Mouse (Mus musculus) lung, embryonic 16.5 days (tissue): ENCODE data around the gene Sfxn1. TPM values are rescaled to one million over a fixed set of nuclear protein-coding genes. Genes with fewer than 3 reads are reported as not detected.
A peak's percentile ranks its signal among the peaks of the same experiment; 100 is the strongest.

Experiments used
- ATAC-seq: fragments of 200-750 bp; cut with Nextera tagmentation; 2 replicates; pipeline ENCODE4 v1.8.0; 2017; ENCODE audit warnings: low read depth, mild to moderate bottlenecking, moderate library complexity
- H3K27ac ChIP-seq: fragments of 300-500 bp; sonication (generic); 2 replicates; pipeline ENCODE4 v1.5.1; 2014; ENCODE audit warnings: mild to moderate bottlenecking, control low read depth, low read length
- H3K27me3 ChIP-seq: fragments of 300-500 bp; sonication (generic); 2 replicates; pipeline ENCODE4 v1.6.1; 2014; ENCODE audit warnings: low read depth, low read length, mixed read lengths; ENCODE audit not compliant: control insufficient read depth, insufficient read depth
- H3K36me3 ChIP-seq: fragments of 300-500 bp; sonication (generic); 2 replicates; pipeline ENCODE4 v1.6.1; 2014; ENCODE audit warnings: low read length; ENCODE audit not compliant: control insufficient read depth, insufficient read depth
- H3K4me1 ChIP-seq: fragments of 300-500 bp; sonication (generic); replicated peaks from 2 replicates; pipeline ENCODE4 v1.6.1; 2014; ENCODE audit warnings: low read length, mixed read lengths; ENCODE audit not compliant: control insufficient read depth, insufficient read depth
- H3K4me2 ChIP-seq: fragments of 300-500 bp; sonication (generic); 2 replicates; pipeline ENCODE4 v1.6.1; 2014; ENCODE audit warnings: low read depth, low read length, control low read depth
- H3K4me3 ChIP-seq: fragments of 300-500 bp; sonication (generic); 2 replicates; pipeline ENCODE4 v1.5.1; 2014; ENCODE audit warnings: mild to moderate bottlenecking, low read length, control low read depth
- H3K9ac ChIP-seq: fragments of 300-500 bp; sonication (generic); 2 replicates; pipeline ENCODE4 v1.6.1; 2014; ENCODE audit warnings: low read length, control low read depth
- H3K9me3 ChIP-seq: fragments of 300-500 bp; sonication (generic); 2 replicates; pipeline ENCODE4 v1.6.1; 2016; ENCODE audit warnings: low read length; ENCODE audit not compliant: control insufficient read depth
- WGBS: fragments of 180-500 bp; shearing (Covaris S2); extraction: QIAGEN DNeasy Blood & Tissue Kit; methylation state at CpG from one replicate; pipeline ENCODE4 v1.1.7; 2014; 5-methylcytosine and 5-hydroxymethylcytosine counted together
- polyA plus RNA-seq: library from polyadenylated mRNA; unstranded; fragments of >200 nt; fragmentation: Nextera tagmentation; extraction: Ambion mirVana; gene quantifications from 2 replicates; pipeline ENCODE4 v1.2.1, GENCODE M21; 2015

Sfxn1 gene
- polyA plus RNA-seq, 1 experiment from 2014 or later, result 54.0 TPM

GRCm38 (mm10) chr13:54084826-54085225 lies 13.2 kb downstream of the Sfxn1 start:
- no peak overlapping the region for H3K4me3 ChIP-seq
- peaks cover 24% of the 10 kb centered on the region for H3K36me3 ChIP-seq
- peak; percentile 58 for ATAC-seq
- WGBS, result 58% methylated on average over 5 of the region's 5 CpGs
- no peak overlapping the region for H3K27ac ChIP-seq
- H3K27me3 ChIP-seq, result no peaks in the 10 kb centered on the region
- H3K9ac ChIP-seq, result no peak overlapping the region
- H3K4me1 ChIP-seq, result peaks cover 3% of the 10 kb centered on the region; the same call in 1 of the 2 replicates
- H3K9me3 ChIP-seq, result no peaks in the 10 kb centered on the region
- no peak overlapping the region for H3K4me2 ChIP-seq

- Histone ChIP-seq H3K4me2 (no peak overlapping the region), H3K4me1 (peaks cover under 1% of the 10 kb centered on the region; the same call in 1 of the 2 replicates), H3K36me3 (peaks cover 25% of the 10 kb centered on the region), H3K9me3 (no peaks in the 10 kb centered on the region), H3K9ac (no peak overlapping the region), H3K27me3 (no peaks in the 10 kb centered on the region), H3K27ac (no peak overlapping the region), H3K4me3 (no peak overlapping the region)
- no peak for ATAC-seq
- 89% methylated on average over 18 of the region's 18 CpGs for WGBS
Measured at GRCm38 (mm10) chr13:54085266-54085665, 13.6 kb downstream of the Sfxn1 start.

GRCm38 (mm10) chr13:54091719-54092118 lies 20.1 kb downstream of the Sfxn1 start:
- peaks cover 42% of the 10 kb centered on the region for H3K36me3 ChIP-seq
- no peak overlapping the region for H3K4me3 ChIP-seq
- H3K27me3 ChIP-seq, result no peaks in the 10 kb centered on the region
- H3K9me3 ChIP-seq, result no peaks in the 10 kb centered on the region
- H3K27ac ChIP-seq, result no peak overlapping the region
- no peak overlapping the region for H3K9ac ChIP-seq
- no peak overlapping the region for H3K4me2 ChIP-seq
- no peaks in the 10 kb centered on the region for H3K4me1 ChIP-seq
- WGBS, result 76% methylated on average over 6 of the region's 6 CpGs
- no peak for ATAC-seq

GRCm38 (mm10) chr13:54094349-54094748 lies 22.7 kb downstream of the Sfxn1 start:
- no peaks in the 10 kb centered on the region for H3K27me3 ChIP-seq
- no peak for ATAC-seq
- H3K36me3 ChIP-seq, result peaks cover 34% of the 10 kb centered on the region
- no peak overlapping the region for H3K9ac ChIP-seq
- no peak overlapping the region for H3K4me3 ChIP-seq
- H3K4me2 ChIP-seq, result no peak overlapping the region
- no peaks in the 10 kb centered on the region for H3K9me3 ChIP-seq
- no peak overlapping the region for H3K27ac ChIP-seq
- 92% methylated on average over 4 of the region's 4 CpGs for WGBS
- no peaks in the 10 kb centered on the region for H3K4me1 ChIP-seq

- no peaks in the 10 kb centered on the region for H3K9me3 ChIP-seq
- no peak for ATAC-seq
- WGBS, result 68% methylated on average over 6 of the region's 6 CpGs
- H3K27me3 ChIP-seq, result no peaks in the 10 kb centered on the region
- no peak overlapping the region for H3K9ac ChIP-seq
- H3K27ac ChIP-seq, result no peak overlapping the region
- H3K4me2 ChIP-seq, result no peak overlapping the region
- peaks cover 33% of the 10 kb centered on the region for H3K36me3 ChIP-seq
- no peaks in the 10 kb centered on the region for H3K4me1 ChIP-seq
- no peak overlapping the region for H3K4me3 ChIP-seq
Measured at GRCm38 (mm10) chr13:54094963-54095362, 23.3 kb downstream of the Sfxn1 start.

- Histone ChIP-seq H3K9me3 (no peaks in the 10 kb centered on the region), H3K4me2 (no peak overlapping the region), H3K4me3 (no peak overlapping the region), H3K27ac (no peak overlapping the region), H3K36me3 (peaks cover 30% of the 10 kb centered on the region), H3K27me3 (no peaks in the 10 kb centered on the region), H3K4me1 (no peaks in the 10 kb centered on the region), H3K9ac (no peak overlapping the region)
- no peak for ATAC-seq
- 81% methylated on average over 8 of the region's 8 CpGs for WGBS
Measured at GRCm38 (mm10) chr13:54095721-54096120, 24.1 kb downstream of the Sfxn1 start.

GRCm38 (mm10) chr13:54097227-54097626 lies 25.6 kb downstream of the Sfxn1 start:
- Histone ChIP-seq H3K36me3 (peaks cover 19% of the 10 kb centered on the region), H3K9ac (no peak overlapping the region), H3K27me3 (no peaks in the 10 kb centered on the region), H3K9me3 (no peaks in the 10 kb centered on the region), H3K4me2 (no peak overlapping the region), H3K4me1 (no peaks in the 10 kb centered on the region), H3K27ac (no peak overlapping the region), H3K4me3 (no peak overlapping the region)
- ATAC-seq, result no peak
- 92% methylated on average over 4 of the region's 4 CpGs for WGBS

- no peak overlapping the region for H3K9ac ChIP-seq
- WGBS, result 89% methylated on average over 6 of the region's 6 CpGs
- ATAC-seq, result no peak
- no peak overlapping the region for H3K4me3 ChIP-seq
- peaks cover 19% of the 10 kb centered on the region for H3K36me3 ChIP-seq
- H3K4me2 ChIP-seq, result no peak overlapping the region
- H3K9me3 ChIP-seq, result no peaks in the 10 kb centered on the region
- H3K27ac ChIP-seq, result no peak overlapping the region
- no peaks in the 10 kb centered on the region for H3K4me1 ChIP-seq
- H3K27me3 ChIP-seq, result no peaks in the 10 kb centered on the region
Measured at GRCm38 (mm10) chr13:54097797-54098196, 26.1 kb downstream of the Sfxn1 start.

- Histone ChIP-seq H3K36me3 (peaks cover 12% of the 10 kb centered on the region), H3K4me3 (no peak overlapping the region), H3K4me2 (no peak overlapping the region), H3K27me3 (no peaks in the 10 kb centered on the region), H3K9ac (no peak overlapping the region), H3K27ac (no peak overlapping the region), H3K9me3 (no peaks in the 10 kb centered on the region), H3K4me1 (no peaks in the 10 kb centered on the region)
- ATAC-seq, result no peak
- 69% methylated on average over 15 of the region's 15 CpGs for WGBS
Measured at GRCm38 (mm10) chr13:54101031-54101820, 29.6 kb downstream of the Sfxn1 start.
